Mouse (Mus musculus) gastrocnemius, postnatal 10 days (tissue): ENCODE results near the gene Scrn2. TPM values are rescaled to one million over a fixed set of nuclear protein-coding genes. Genes with fewer than 3 reads are reported as not detected.

Source experiments
- DNase-seq: peaks from one replicate; pipeline ENCODE4 v3.0.0; 2021; ENCODE audit warnings: mixed read lengths
- microRNA-seq, 2 experiments: library from miRNA; unstranded; fragments of <30 nt; microRNA quantifications; one replicate each; pipeline ENCODE4 v1.2.0; 2021
- total RNA-seq, 2 experiments: library from RNA; stranded (reverse); gene quantifications; 2 replicates each; pipeline ENCODE4 v1.2.3; 2021

The Scrn2 gene
- total RNA-seq, 2 experiments from 2014 or later = 11.3 to 11.4 TPM

DNA sequence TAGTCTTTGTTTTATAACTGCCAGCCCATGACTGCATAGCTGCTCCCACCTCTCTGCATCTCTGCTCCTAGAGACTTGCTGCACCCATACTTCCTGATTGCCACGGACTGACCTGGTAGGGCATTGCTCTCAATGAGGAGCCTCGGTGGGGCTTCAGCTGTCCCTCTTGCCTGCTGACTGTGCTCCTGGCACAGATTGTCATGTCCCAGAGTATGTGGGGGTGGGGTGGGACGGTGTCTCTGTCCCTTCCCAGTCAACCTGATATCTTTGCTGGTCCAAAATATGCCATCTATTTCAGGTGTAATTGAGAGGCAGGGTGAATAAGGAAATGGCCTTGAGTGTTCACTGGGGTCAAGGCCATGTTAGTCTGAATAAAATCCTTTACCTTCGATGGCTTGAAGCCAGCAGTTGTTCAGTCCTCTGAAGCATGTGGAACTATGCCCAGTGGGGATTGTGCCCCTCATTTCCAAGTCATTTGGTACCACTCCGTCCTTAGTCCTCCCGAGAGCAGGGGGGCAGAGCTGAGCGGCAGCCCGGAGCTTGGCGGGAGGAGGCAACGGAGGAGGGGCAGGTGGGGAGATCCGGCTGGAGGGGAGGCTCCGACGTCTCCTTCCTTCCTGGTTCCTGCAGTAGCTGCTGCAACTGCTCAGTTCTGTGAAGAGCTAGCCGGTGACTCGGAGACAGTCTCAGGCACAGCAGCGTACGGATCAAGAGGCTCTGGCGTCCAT is 20.6 kb downstream of the Scrn2 start, which contains the start of gene Osbpl7:
TSS of gene Osbpl7 (plus strand) at position 413 of the 728 bp plus-strand sequence.
- DNase-seq = peak; percentile 63

DNA sequence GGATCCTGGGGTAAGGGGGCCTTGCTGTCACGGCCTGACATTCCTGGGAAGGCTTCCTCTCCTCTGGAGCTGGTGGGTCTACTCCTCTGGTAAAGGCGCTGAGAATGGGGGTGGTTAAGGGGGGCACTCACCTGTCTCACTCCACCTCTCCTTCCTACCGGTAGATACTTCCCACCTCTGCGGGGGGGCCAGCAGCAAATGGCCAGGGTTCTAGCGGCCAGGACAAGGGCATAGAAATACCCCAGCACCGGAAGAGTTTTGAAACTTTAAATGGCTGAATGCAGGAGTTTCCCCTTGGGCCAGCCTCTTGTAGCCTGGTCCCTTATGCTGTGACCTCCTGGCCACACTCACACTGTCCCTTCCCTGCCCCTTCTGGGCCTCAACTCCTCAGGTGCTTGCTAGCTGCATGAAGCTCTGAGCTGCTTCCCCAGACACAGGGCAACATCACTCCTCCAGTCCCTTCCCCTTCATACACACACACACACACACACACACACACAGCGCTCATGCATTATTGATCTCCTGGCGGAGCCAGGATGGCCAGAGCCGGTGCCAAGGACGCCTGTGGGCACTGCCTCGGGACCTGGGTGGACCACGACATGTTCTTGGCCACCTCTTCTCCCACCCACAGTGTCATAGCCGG is 21.3 kb downstream of the Scrn2 start:
- no peak for DNase-seq

DNA sequence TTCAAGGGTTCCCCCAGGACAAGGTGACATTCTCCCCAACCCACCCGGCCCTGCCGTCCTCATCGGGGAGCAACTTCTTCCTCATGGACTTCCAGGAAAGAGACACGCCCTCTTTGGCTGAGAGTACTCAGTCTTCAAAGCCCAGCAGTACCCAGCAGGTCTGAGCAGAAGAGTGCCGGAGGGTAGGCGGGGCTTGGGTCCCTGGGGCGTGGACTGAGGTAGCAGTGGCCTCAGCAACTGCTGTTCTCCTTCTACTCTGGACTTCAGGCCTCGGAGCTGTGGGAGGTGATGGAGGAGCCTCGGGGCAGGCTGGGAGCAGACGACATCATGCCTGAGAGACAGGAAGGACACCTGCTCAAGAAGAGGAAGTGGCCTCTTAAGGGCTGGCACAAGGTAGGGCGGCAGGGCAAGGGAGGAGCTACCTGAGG is 22.5 kb downstream of the Scrn2 start:
- no peak for DNase-seq

DNA sequence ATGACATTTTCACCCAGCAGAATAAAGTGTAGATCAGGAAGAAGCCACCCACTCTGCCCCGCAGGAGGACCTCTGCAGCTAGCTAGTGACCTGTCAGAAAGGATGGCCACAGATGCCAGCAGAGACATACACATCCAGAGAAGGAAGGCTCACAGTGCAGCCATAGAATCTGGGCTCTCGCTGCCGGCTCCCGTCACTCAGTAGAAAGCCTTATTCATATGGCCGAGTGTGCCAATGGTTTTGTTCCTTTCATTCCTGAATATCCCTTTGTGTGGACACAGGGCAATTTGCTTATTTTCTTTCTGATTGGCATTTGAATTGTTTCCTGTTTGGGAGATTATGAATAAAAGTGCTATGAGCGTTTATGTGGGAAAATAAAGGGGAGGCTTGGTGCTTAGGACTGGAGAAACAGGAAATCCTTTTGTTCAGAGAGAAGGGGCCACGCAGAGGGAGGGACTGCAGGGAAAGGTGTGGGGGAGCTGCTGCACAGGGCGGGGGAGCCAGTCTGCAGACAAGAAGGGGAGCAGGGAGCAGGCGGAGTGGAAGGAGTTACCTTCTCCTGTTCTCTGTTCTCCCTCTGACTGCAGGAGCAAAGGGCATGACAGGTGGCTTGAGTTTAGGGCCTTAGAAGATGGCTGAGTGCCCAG is 33.7 kb downstream of the Scrn2 start:
- no peak for DNase-seq

DNA sequence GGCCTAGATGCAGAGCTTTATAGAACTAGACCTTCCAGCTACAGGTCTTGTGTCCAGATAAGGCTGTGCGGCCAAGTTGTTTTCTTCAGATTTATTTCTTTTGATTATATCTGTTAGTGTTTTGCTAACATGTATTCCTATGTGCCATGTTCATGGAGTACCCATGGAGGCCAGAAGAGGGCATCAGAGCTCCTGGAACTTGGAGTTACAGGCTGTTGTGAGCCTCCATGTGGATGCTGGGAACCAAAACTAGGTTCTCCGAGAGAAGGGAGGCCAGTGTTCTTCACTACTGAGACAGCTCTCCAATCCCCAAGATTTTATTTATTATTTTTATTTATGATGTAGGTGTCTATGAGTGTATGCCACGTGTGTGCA is 34.2 kb downstream of the Scrn2 start:
- no peak for DNase-seq

DNA sequence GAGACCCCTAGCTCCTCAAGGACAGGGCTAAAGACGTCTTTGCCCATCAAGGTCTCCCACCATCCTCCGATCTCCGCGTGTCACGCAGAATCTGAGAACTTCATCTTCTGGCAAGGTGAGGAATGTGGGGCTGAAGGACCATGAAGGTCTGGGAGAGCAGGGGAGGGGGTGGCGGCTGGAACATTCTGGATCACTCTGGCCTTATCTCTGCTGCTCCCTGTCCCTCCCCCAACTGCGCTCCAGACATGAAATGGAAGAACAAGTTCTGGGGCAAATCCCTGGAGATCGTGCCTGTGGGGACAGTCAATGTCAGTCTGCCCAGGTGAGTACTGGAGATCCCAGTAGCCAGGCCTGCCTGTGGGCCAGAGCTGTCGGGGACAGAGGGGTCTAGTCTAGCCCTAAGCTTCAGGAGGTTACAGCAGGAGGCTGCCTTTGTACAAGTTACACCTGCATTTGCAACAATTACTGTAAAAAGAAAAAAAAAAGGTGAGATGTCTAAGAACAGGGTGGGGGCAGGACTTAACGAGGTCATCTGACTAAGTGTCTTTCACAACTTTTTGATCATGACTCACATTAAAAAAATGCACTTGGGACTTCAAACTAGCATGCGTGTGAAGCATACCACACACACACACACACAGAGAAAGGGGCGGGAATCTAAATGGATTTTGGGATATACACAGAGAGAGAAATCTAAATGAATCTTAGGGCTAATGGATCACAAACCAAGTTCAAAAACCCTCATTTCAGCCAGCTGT is 36.0 kb downstream of the Scrn2 start:
- no peak for DNase-seq

DNA sequence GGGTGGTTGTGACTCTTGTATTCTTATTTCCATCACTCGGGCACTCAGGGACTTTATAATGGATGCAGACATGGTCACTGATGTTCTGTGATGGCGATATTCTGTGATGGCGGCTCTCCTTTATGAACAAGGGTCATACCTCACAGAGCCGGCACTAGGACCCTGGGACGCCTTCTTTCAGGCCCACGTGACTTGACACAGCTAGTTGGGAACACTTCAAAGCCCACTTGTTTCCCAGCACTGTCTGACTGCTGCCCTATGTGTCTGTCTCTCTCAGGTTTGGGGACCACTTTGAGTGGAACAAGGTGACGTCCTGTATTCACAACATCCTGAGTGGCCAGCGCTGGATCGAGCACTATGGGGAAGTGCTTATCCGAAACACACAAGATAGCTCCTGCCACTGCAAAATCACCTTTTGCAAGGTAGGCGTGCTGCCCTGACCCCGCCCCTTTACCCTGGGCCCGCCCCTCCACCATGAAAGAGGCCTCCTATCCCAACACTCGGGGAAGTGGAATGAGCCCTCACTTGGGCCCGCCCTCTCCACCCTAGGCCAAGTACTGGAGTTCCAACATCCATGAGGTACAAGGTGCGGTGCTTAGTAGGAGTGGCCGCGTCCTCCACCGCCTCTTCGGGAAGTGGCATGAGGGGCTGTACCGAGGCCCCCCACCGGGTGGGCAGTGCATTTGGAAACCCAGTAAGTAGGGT is 37.1 kb downstream of the Scrn2 start:
- DNase-seq = no peak

DNA sequence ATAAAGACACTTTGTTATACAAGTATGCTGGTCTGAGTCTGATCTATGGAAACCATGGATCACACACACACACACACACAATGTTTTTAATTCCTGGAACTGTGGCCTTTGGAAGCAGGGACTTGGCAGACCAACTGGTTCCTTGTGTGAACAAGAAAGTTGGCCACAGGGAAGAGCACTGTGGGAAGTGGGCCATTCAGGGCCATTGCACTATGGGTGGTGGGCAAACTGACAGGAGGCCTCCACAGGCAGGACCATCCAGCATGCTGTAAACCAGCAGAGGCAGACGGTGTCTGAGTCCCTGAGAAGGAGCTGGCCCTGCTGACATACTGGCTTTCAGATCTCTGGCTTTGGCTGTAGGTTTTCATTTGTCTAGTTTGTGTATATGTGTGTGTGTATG is 39.6 kb downstream of the Scrn2 start:
- DNase-seq = no peak

DNA sequence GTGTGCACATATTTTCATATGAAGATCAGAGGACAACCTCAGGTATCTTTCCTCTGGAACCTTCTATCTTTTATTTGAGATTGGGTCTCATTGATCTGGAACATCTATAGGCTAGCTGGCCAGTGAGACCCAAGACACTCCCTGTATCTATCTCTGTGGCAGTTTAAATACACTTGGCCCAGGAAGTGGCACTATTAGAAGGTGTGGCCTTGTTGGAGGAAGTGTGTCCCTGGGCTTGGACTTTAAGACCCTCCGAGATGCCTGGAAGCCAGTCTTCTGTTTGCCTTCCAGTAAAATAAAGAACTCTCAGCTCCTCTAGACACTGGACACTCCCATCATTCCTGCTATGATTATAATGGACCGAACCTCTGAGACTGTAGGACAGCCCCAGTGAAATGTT is 40.0 kb downstream of the Scrn2 start:
- DNase-seq = no peak

DNA sequence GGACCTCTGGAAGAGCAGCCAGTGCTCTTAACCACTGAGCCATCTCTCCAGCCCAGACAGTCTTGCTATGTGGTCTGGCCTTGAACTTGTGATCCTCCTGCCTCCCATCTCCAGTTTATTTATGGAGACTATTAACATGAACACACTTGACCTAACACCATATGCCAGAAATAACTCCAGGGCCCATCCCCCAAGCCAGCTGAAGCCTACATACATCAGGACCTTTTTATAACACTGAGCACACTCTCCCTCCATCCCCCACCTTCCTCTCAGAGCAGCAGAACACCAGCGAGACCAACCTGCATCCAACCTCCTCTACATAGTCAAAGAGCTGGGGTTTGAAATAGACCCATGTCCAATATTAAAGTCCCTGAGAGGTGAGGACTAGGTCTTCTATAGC is 41.4 kb downstream of the Scrn2 start:
- no peak for DNase-seq

DNA sequence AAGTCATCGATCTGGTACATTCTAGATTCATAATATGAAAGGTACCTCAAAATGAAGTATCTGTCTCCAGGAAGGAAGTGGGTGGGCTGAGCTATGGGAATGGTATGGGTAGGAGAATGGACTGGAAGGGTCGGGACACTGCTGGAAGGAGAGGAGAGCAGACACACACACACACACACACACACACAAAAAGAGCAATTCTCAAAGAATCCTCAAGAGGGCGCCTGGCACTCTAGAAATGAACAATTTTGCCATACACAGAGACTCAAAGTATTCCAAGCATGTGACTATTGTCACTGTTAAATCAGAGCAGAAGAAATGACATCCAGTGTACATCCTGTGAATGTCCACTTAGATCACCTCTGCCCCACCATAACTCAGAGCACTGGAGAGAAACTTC is 42.8 kb downstream of the Scrn2 start:
- DNase-seq = peak; percentile 42

DNA sequence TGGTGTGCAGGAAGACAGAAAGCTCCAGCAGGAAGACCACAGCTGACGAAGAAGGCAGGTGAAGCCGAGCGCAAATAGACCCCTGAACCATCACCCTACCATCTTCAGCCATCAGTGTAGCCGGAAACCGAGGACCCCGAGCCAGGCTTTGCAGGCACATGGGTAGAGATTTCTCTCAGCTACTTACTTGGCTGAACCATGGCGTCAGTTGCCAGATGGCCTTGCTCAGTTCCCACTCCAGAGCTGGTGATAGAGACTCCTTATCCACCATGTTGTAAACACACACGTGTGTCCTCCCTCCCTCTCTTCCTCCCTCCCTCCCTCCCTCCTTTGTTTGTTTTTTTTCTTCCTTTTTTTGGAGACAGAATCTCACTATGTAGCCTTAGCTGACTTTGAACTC is 44.5 kb downstream of the Scrn2 start:
- no peak for DNase-seq

DNA sequence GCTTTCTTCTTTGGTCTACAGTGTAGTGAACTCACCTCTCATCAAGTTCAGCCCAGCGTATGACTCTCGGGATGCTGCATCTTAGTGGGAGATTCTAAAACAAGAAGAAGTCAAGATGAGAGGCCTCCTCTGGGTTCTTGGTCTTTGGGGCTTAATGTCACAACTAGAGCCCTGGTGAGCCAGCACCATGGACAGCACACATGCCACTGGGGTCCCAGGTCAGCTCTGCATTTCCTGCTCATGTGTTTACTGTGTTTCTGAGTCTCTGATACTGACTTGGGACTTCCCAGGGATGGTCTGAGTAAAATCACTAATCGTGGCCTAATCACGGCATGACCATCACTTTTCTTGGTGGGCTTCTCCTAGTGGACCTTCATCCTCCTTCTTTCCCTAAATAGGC is 49.0 kb downstream of the Scrn2 start:
- no peak for DNase-seq

DNA sequence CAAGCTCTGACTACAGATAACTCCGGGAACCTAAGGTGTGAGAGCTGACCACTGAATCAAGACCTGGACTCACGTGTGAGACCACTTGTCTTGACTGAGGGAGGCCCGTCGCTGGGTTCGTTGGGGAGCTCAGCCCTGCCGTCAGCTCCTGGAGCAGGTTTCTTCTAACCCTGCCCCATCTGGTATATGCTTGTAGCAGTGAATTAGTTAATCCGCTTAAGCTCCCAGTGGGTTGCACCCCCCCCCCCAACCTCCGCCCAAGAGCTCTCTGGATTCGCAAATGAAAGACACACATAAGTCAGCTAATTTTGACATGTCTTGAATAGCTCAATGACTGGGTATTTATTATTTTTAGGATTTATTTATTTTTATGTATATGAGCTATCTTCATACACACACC is 50.6 kb downstream of the Scrn2 start:
- DNase-seq = no peak

DNA sequence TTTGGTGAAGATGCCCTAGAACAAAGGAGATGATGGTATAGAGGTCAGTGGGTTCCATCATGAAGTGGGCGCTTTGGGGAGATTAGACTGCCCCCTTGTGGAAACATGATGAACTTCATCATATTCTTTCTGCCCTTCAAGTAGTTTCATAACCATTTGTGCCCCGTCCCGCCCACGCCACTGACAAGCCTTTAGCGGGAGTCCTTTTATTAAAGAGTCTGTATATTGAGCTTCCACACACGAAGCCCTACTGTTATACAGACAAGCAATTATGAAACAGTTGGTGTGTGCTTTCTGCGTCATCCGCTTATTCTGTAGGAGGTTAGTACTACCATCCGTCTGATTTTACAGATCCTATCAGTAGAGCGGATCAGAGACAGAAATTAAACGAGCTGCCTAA is 53.2 kb downstream of the Scrn2 start:
- DNase-seq = peak; percentile 50

Small RNAs within 50 kb of the gene (microRNA-seq; reads per million reads assigned to microRNA genes)
- 0 to 0.50 reads per million in 2 experiments for gene Mir8103

Other genes with a start within 250 kb of the Scrn2 start
- 10 to 100 TPM; 45.4 to 58.1 TPM for gene Cbx1, start 240.8 kb upstream of the Scrn2 start, total RNA-seq
- gene Nfe2l1, start 200.0 kb upstream of the Scrn2 start, total RNA-seq = 100 to 1,000 TPM; 194 to 201 TPM
- 10 to 100 TPM; 47.2 to 55.1 TPM for gene Copz2, start 180.1 kb upstream of the Scrn2 start, total RNA-seq
- 10 to 100 TPM; 30.0 to 39.3 TPM for gene Cdk5rap3, start 113.4 kb upstream of the Scrn2 start, total RNA-seq
- not detected for gene Prr15l, start 101.8 kb upstream of the Scrn2 start, total RNA-seq
- 1 to 10 TPM; 8.4 to 9.4 TPM for gene Pnpo, start 86.0 kb upstream of the Scrn2 start, total RNA-seq
- gene Sp2, start 47.0 kb upstream of the Scrn2 start, total RNA-seq = 10 to 100 TPM; 15.2 to 15.9 TPM
- under 1 TPM; 0.21 to 0.77 TPM for gene Sp6, start 16.5 kb upstream of the Scrn2 start, total RNA-seq
- gene Lrrc46, start 11.5 kb downstream of the Scrn2 start, total RNA-seq = under 1 TPM in 1 of 2 experiments, not detected in 1; 0.16 TPM
- 10 to 100 TPM; 45.1 to 45.6 TPM for gene Mrpl10, start 11.6 kb downstream of the Scrn2 start, total RNA-seq
- gene Osbpl7, start 20.7 kb downstream of the Scrn2 start, total RNA-seq = 1 to 10 TPM; 3.4 to 6.4 TPM
- gene Tbx21, start 85.4 kb downstream of the Scrn2 start, total RNA-seq = 1 to 10 TPM; 1.3 to 1.7 TPM
- gene Tbkbp1, start 121.6 kb downstream of the Scrn2 start, total RNA-seq = 1 to 10 TPM; 7.1 to 9.9 TPM
- gene Kpnb1, start 157.9 kb downstream of the Scrn2 start, total RNA-seq = 10 to 100 TPM; 72.9 to 87.5 TPM